Mouse (Mus musculus): Measurements from ENCODE around the gene Fam126a.

DNA sequence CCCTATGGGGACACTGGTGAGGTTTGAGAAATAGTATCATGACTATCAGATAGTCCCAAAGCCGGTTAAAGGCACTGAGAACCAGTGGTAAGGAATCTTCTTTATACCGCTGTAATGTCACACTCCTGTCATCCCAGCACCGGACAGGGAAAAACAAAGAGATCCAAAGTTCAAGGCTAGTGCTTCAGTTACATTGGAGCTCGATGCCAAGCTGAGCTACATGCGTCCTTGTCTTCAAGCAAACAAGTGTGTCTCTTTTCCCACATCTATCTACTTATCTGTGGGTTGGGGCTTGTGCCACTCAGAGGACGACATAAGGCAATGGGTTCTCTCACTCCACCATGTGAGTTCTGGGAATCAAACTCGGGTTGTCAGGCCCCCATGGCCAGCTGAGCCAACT, 16.5 kb upstream of the Fam126a start:
- TF ChIP-seq POLR2A (IDR thresholded peaks at IDR 0.05; ENCODE audit: insufficient read length, low read depth) (no peak), MAX (IDR thresholded peaks at IDR 0.05; ENCODE audit: low read depth) (no peak), E2F4 (IDR thresholded peaks at IDR 0.05; ENCODE audit: insufficient read depth) (no peak), USF1 (IDR thresholded peaks at IDR 0.05; ENCODE audit: low read depth) (no peak), POLR2AphosphoS2 (IDR thresholded peaks at IDR 0.05; ENCODE audit: insufficient read length, low read depth) (no peak), REST (IDR thresholded peaks at IDR 0.05; ENCODE audit: insufficient read depth, insufficient read length) (no peak), TCF12 (IDR thresholded peaks at IDR 0.05; ENCODE audit: insufficient read depth, poor library complexity, severe bottlenecking) (no peak), MYOG (IDR thresholded peaks at IDR 0.05; ENCODE audit: control insufficient read depth in 1 of 3, insufficient read depth in 1 of 3, insufficient read length in 2 of 3, low read depth in 2 of 3) (no peak), CEBPB (IDR thresholded peaks at IDR 0.05; ENCODE audit: insufficient read depth, poor library complexity, severe bottlenecking) (no peak), MYOD1 (IDR thresholded peaks at IDR 0.05; ENCODE audit: control insufficient read depth in 1 of 3, insufficient read length in 2 of 3, low read depth in 2 of 3) (no peak)

Measured in myocyte (in vitro differentiated cells).